Mouse (Mus musculus): Measurements from ENCODE around the gene Wipf1. TPM values are rescaled to one million over a fixed set of nuclear protein-coding genes. Genes with fewer than 3 reads are reported as not detected.
A peak's percentile ranks its signal among the peaks of the same experiment; 100 is the strongest.

The Wipf1 gene
- polyA plus RNA-seq, 1 experiment from 2014 or later = 15.1 TPM

DNA sequence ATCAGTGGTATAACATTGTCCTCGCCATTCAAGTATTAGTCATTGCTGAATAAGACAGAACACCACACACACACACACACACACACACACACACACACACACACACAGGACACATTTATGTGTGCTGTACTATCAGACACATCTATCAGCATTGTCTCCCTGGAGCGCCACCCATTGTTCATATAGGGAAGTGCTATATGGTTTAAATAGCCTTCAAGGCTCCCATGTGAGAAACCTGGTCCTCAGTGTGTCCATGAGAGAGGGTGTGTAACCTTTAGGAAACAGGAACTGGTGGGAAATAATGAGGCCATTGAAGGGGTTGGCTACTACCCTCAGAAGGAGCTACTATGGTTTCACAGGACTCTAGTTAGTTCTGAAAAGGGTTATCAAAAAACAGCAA lies 87.5 kb downstream of the Wipf1 start:
- H3K27ac ChIP-seq = no peak overlapping the region
- no peaks in the 10 kb centered on the region for H3K9me3 ChIP-seq
- H3K9ac ChIP-seq = no peak overlapping the region
- peaks cover 3% of the 10 kb centered on the region; the same call in 1 of the 2 replicates for H3K4me1 ChIP-seq
- H3K36me3 ChIP-seq = peaks cover 47% of the 10 kb centered on the region
- WGBS = 71% methylated on average over 2 of the region's 2 CpGs
- no peaks in the 10 kb centered on the region for H3K27me3 ChIP-seq
- no peak overlapping the region for H3K4me2 ChIP-seq
- no peak overlapping the region for H3K4me3 ChIP-seq
- ATAC-seq (ENCODE audit: insufficient number of reproducible peaks, low FRiP score, low TSS enrichment, low read depth) = no peak

DNA sequence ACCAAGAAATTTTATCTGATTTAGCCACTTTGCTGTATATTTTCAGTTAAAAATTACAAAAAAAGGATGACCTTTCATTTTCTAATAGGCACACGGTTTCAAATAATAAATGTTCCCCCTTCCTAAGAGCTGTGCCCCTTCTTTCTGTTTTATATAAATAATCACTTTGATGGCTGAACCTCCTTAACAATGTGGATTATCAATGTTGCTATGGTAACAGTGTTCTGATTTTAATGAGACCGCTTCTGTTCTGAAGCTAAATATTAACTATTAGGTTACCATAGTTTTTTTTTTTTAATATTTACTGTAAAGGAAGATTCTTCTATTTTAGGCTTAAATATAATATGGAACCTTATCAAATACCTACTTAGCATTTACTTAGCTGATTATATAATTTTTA lies 89.2 kb downstream of the Wipf1 start:
- Histone ChIP-seq H3K27me3 (no peaks in the 10 kb centered on the region), H3K4me3 (no peak overlapping the region), H3K27ac (no peak overlapping the region), H3K9me3 (no peaks in the 10 kb centered on the region), H3K36me3 (peaks cover 59% of the 10 kb centered on the region), H3K4me1 (peaks cover 2% of the 10 kb centered on the region; the same call in 1 of the 2 replicates), H3K4me2 (no peak overlapping the region), H3K9ac (no peak overlapping the region)
- WGBS = 73% methylated on average over 2 of the region's 2 CpGs
- ATAC-seq (ENCODE audit: insufficient number of reproducible peaks, low FRiP score, low TSS enrichment, low read depth) = no peak

DNA sequence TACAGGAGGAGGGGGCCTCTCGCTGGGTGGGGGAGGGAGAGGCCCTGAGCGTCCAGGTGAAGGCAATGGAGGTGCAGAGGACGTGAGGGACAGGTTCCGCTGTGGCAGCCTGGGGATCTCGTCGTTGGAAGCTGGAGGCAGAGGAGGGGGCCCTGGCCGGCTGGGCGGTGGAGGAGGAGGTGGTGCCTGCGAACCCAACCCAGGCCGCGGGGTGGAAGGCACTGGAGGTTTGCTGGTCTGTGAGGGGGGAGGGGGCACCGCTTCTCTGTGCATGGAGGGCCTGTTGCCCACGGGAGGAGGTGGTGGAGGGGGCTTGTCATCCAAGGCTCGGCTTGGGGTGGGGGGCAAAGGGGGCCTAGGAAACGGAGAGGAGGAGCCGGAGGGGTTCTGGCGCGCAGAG lies 92.6 kb downstream of the Wipf1 start:
- H3K27me3 ChIP-seq = no peaks in the 10 kb centered on the region
- no peak for ATAC-seq (ENCODE audit: insufficient number of reproducible peaks, low FRiP score, low TSS enrichment, low read depth)
- no peaks in the 10 kb centered on the region for H3K9me3 ChIP-seq
- H3K9ac ChIP-seq = no peak overlapping the region
- H3K4me3 ChIP-seq = no peak overlapping the region
- WGBS = 49% methylated on average over 18 of the region's 18 CpGs
- peaks cover 4% of the 10 kb centered on the region for H3K4me1 ChIP-seq
- H3K36me3 ChIP-seq = peaks cover 62% of the 10 kb centered on the region
- no peak overlapping the region; the same call in 1 of the 2 replicates for H3K4me2 ChIP-seq
- no peak overlapping the region for H3K27ac ChIP-seq

DNA sequence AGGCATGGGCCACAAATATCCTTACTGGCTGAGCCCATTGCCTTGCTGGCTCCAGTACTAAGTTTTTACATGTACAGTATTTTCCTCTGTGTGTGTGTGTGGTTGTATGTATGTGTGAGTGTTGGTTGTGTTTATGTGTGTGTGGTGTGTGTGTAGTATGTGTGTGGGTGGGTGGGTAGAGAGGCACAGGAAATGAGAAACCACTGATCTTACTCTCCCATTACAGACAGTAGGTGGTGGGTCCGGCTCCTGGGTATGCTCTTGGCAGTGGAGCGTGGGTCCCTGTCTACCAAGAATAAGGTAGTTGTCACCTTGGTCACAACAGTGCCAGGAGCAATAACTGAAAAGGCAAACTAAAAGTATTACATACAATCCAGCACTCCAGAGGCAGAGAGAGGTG lies 93.7 kb downstream of the Wipf1 start:
- 93% methylated on average over 2 of the region's 2 CpGs for WGBS
- H3K36me3 ChIP-seq = peaks cover 62% of the 10 kb centered on the region

DNA sequence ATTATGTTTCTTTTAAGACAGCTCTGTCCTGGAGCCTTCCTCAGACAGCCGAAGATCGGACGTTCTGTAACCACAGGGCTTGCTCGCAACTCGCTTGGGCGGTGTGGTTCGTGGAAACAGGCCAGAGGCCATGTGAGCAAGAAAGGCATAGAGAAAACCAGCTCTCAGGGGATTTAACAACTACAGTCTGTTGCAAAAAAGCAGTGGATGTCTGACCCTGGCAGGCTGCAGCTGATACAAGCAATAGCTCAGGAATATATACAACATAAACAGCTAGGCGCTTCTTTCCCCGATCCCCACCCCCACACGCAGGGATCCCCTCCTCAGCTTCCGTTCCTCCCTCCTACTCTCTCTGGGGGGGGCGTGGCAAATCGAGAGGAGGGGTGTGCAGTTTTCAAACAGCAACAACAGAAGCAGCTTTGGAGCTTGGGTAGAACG lies 97.6 kb downstream of the Wipf1 start:
- Histone ChIP-seq H3K27ac (peak overlapping the region; percentile 48), H3K4me1 (peaks cover 12% of the 10 kb centered on the region), H3K4me3 (no peak overlapping the region), H3K36me3 (peaks cover 39% of the 10 kb centered on the region), H3K27me3 (no peaks in the 10 kb centered on the region), H3K4me2 (0 out of 2 replicates have a peak overlapping the region, but pooled peaks have one; percentile 6), H3K9ac (no peak overlapping the region), H3K9me3 (no peaks in the 10 kb centered on the region)
- ATAC-seq (ENCODE audit: insufficient number of reproducible peaks, low FRiP score, low TSS enrichment, low read depth) = no peak
- WGBS = 18% methylated on average over 14 of the region's 14 CpGs

More for the DNA sequence above, 93.7 kb downstream of the Wipf1 start:
- no peak overlapping the region for H3K27ac ChIP-seq
- H3K4me1 ChIP-seq = peaks cover 6% of the 10 kb centered on the region
- H3K4me3 ChIP-seq = no peak overlapping the region
- H3K4me2 ChIP-seq = no peak overlapping the region
- no peak for ATAC-seq (ENCODE audit: insufficient number of reproducible peaks, low FRiP score, low TSS enrichment, low read depth)
- no peak overlapping the region for H3K9ac ChIP-seq
- H3K27me3 ChIP-seq = no peaks in the 10 kb centered on the region
- no peaks in the 10 kb centered on the region for H3K9me3 ChIP-seq

DNA sequence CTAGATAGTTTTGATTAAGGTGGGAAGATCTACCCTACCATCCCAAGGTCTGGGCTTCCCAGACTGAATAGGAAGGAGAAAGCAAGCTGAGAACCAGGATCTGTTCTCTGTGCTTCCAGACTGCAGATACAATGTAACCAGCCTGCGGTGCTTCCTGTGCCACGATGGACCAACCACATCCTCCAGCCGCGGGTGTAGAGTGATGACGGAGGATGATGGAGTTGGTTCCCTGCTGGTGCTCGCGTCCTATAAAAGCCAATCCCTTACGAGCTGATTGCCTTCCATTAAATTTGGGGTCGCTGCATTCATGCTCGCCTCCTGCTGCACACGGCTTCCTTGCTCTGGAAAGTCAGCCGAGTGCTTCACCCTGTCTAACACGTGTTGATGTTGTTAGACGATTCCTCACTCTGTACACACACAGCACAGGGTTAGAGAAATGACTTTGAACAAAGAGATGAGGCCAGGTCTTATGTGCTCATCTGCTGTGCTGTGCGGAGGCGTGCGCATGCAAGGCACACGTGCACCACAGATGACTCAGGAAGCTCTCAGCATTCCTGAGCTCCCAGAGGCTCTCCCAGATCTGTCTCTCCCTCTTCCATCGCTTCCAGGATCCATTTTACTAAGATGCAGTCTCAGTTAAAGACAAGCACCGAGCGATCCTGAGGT lies 100.6 kb downstream of the Wipf1 start:
- Histone ChIP-seq H3K4me2 (no peak overlapping the region), H3K27ac (peak overlapping the region; percentile 55)
- 33% methylated on average over 21 of the region's 21 CpGs for WGBS

DNA sequence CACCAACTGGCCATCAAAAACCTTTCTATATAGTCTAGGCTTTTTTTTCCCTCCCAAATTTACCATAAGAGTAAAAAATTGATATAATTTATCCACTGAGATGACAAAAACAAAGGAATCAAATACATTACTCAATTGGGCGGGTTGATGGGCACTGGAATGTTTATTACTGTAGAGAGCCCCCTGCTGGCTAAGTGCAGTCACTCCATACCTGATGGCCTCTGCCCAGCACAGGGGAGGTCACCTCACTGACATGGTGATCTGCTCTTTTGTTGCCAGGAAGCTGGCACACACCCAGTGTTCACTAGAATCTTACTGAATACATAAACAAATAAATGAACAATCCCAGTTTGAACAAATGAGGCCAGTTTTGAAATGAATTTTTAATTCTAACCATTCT lies 102.2 kb downstream of the Wipf1 start:
- no peak for ATAC-seq (ENCODE audit: insufficient number of reproducible peaks, low FRiP score, low TSS enrichment, low read depth)
- no peaks in the 10 kb centered on the region for H3K9me3 ChIP-seq

More for the DNA sequence above, 100.6 kb downstream of the Wipf1 start:
- no peak overlapping the region for H3K4me3 ChIP-seq
- 0 out of 2 replicates have a peak, but pooled peaks have one; percentile 54 for ATAC-seq (ENCODE audit: insufficient number of reproducible peaks, low FRiP score, low TSS enrichment, low read depth)
- no peaks in the 10 kb centered on the region for H3K9me3 ChIP-seq
- no peaks in the 10 kb centered on the region for H3K27me3 ChIP-seq
- H3K4me1 ChIP-seq = peaks cover 12% of the 10 kb centered on the region
- H3K9ac ChIP-seq = no peak overlapping the region
- peaks cover 16% of the 10 kb centered on the region for H3K36me3 ChIP-seq

DNA sequence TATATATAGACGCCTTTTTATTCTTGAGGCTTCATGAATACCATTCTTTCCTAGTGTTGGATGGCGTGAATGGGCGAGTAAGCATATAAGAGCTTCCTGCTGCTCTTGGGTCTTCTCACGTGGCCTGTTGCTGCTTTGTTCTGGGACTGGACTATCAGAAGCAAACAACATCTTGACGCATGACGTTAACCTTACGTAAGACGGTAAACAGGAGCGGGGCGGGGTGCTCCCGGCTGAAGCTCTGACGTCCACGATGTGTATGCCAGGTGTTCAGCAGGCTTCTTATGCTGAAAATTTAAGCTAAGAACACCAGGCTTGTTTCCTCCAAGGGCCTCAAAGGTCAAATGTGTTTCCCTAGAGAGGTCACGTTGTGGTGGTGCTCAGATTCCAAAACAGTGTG lies 103.7 kb downstream of the Wipf1 start:
- ATAC-seq (ENCODE audit: insufficient number of reproducible peaks, low FRiP score, low TSS enrichment, low read depth) = no peak
- Histone ChIP-seq H3K9ac (no peak overlapping the region), H3K36me3 (no peaks in the 10 kb centered on the region), H3K27me3 (no peaks in the 10 kb centered on the region), H3K4me2 (no peak overlapping the region), H3K4me1 (0 out of 2 replicates have a peak, but pooled peaks cover 6% of the 10 kb centered on the region), H3K4me3 (no peak overlapping the region), H3K27ac (no peak overlapping the region), H3K9me3 (no peaks in the 10 kb centered on the region)
- WGBS = 72% methylated on average over 14 of the region's 14 CpGs

More for the DNA sequence above, 102.2 kb downstream of the Wipf1 start:
- no peak overlapping the region for H3K4me2 ChIP-seq
- 49% methylated on average over 1 of the region's 1 CpGs for WGBS
- H3K36me3 ChIP-seq = peaks cover 5% of the 10 kb centered on the region; the same call in 1 of the 2 replicates
- H3K27me3 ChIP-seq = no peaks in the 10 kb centered on the region
- no peak overlapping the region for H3K27ac ChIP-seq
- peaks cover 11% of the 10 kb centered on the region for H3K4me1 ChIP-seq
- H3K4me3 ChIP-seq = no peak overlapping the region
- H3K9ac ChIP-seq = no peak overlapping the region

DNA sequence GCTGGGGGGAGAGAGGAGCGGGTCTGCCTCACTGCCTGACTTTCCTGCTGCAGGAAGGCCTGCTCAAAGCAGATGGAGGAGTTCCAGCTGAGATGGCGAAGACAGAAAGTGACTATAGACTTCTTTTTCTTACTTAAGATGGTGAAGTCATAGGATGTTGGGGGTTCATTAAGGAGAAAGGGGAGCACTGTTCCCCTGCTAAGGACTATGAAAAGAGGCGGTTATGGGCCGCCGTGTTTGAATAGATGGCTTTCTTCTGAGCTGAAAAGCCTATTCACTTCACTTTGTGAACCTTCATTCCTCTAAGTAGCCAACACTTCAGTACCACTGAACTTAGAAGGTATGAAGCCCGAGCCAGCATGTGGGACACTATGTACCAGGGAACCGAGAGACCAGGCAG lies 109.8 kb downstream of the Wipf1 start:
- H3K27ac ChIP-seq = no peak overlapping the region
- ATAC-seq (ENCODE audit: insufficient number of reproducible peaks, low FRiP score, low TSS enrichment, low read depth) = no peak

DNA sequence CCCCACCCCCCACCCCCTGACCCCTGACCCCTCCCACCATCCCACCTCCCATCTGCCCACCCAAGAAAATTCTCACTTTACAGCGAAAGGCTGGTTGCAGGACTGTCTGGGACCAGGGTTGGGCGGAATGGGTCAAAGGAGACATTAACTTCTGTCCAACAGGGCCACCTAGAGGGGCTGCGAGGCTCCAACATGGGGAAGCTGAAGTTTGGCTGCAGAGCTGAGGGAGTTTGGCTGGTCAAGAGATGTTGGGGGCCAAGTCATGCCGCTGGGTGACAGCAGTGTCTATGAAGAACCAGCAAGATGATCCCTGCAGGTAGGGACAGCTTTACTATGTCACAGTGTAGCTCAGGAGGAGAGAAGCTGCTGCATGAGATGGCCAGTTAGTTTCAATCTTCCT lies 110.2 kb downstream of the Wipf1 start:
- ATAC-seq (ENCODE audit: insufficient number of reproducible peaks, low FRiP score, low TSS enrichment, low read depth) = no peak
- H3K36me3 ChIP-seq = no peaks in the 10 kb centered on the region
- no peak overlapping the region for H3K9ac ChIP-seq
- no peaks in the 10 kb centered on the region for H3K27me3 ChIP-seq
- H3K4me2 ChIP-seq = no peak overlapping the region
- WGBS = 49% methylated on average over 4 of the region's 4 CpGs
- H3K4me1 ChIP-seq = no peaks in the 10 kb centered on the region
- H3K27ac ChIP-seq = no peak overlapping the region
- H3K4me3 ChIP-seq = no peak overlapping the region
- no peaks in the 10 kb centered on the region for H3K9me3 ChIP-seq

More for the DNA sequence above, 109.8 kb downstream of the Wipf1 start:
- Histone ChIP-seq H3K9ac (no peak overlapping the region), H3K4me3 (no peak overlapping the region), H3K36me3 (no peaks in the 10 kb centered on the region), H3K9me3 (no peaks in the 10 kb centered on the region), H3K27me3 (no peaks in the 10 kb centered on the region), H3K4me1 (no peaks in the 10 kb centered on the region), H3K4me2 (no peak overlapping the region)
- 64% methylated on average over 7 of the region's 7 CpGs for WGBS

DNA sequence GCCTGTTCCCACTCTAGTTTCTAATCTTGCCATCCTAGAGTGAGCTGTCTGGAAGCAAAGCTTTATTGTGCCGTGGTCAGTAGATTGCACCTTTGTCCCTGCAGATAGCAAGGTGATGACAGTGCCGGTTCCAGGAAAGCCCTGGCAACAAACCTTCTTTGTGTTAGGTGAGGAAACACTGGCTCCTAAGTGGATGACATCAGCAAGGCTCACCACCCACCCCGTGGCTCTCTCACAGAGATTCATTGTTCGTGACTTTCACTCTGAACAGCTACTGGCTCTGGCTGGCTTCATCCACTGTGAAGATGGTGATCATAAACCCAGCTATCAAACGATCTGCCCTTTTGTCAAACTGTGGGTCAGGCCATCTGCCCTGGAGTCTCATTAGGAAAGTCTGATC lies 113.6 kb downstream of the Wipf1 start:
- ATAC-seq (ENCODE audit: insufficient number of reproducible peaks, low FRiP score, low TSS enrichment, low read depth) = no peak
- 56% methylated on average over 5 of the region's 5 CpGs for WGBS

DNA sequence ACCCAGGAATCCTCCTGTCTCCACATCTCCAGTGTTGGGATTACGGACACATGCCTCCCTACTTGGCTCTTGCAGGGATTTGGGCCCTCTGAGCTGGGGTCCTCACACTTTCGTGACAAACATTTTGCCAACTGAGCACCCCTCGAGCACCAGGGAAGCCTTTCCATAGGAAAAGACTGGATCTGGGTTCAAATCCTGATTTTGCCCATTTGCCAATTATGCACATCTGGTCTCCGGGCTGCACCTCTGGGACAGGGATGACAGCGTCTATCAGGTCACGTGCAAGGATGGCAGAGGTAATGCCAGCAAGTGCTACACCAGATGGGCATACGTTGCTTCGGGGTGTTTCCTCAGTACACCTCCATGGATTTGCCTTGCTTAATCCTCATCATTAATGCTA lies 119.5 kb downstream of the Wipf1 start:
- H3K27me3 ChIP-seq = no peaks in the 10 kb centered on the region
- H3K36me3 ChIP-seq = no peaks in the 10 kb centered on the region
- no peak overlapping the region for H3K4me3 ChIP-seq
- no peak for ATAC-seq (ENCODE audit: insufficient number of reproducible peaks, low FRiP score, low TSS enrichment, low read depth)
- H3K4me2 ChIP-seq = no peak overlapping the region
- H3K9ac ChIP-seq = no peak overlapping the region
- no peaks in the 10 kb centered on the region for H3K9me3 ChIP-seq
- 79% methylated on average over 8 of the region's 8 CpGs for WGBS
- no peak overlapping the region for H3K27ac ChIP-seq
- H3K4me1 ChIP-seq = no peaks in the 10 kb centered on the region

More for the DNA sequence above, 113.6 kb downstream of the Wipf1 start:
- no peaks in the 10 kb centered on the region for H3K36me3 ChIP-seq
- H3K9ac ChIP-seq = no peak overlapping the region
- H3K27me3 ChIP-seq = no peaks in the 10 kb centered on the region
- no peaks in the 10 kb centered on the region for H3K4me1 ChIP-seq
- H3K4me3 ChIP-seq = no peak overlapping the region
- no peak overlapping the region for H3K27ac ChIP-seq
- H3K9me3 ChIP-seq = no peaks in the 10 kb centered on the region
- H3K4me2 ChIP-seq = no peak overlapping the region

Measured in limb, embryonic 15.5 days (tissue).